Mouse (Mus musculus) C3H10T1/2 (cell line): Measurements from ENCODE around the gene Tep1. TPM values are rescaled to one million over a fixed set of nuclear protein-coding genes. Genes with fewer than 3 reads are reported as not detected.

Experiments
- polyA plus RNA-seq, 2 experiments: library from polyadenylated mRNA; unstranded; fragments of >200 nt; fragmentation: generic; extraction: Trizol; gene quantifications; one replicate each; pipeline ENCODE4 v1.2.1; 2012; ENCODE audit warnings: missing spikeins in 2 of 2

Gene Tep1
- 10 to 100 TPM; 12.0 to 25.0 TPM for polyA plus RNA-seq

GRCm38 (mm10) chr14:50869889-50870804, at the start of gene Tep1:
Gene Tep1, minus strand, starts transcription at chr14:50870560.

GRCm38 (mm10) chr14:50897374-50897765, 27.0 kb upstream of the Tep1 start, which contains the start of gene Klhl33:
Gene Klhl33, minus strand, starts transcription at chr14:50897507.

GRCm38 (mm10) chr14:50807487-50808072, 62.8 kb downstream of the Tep1 start, which contains the start of the genes Ccnb1ip1 and Parp2:
Gene Ccnb1ip1, minus strand, starts transcription at chr14:50807732.
Gene Parp2, plus strand, starts transcription at chr14:50807841.

GRCm38 (mm10) chr14:50785251-50785637, 85.1 kb downstream of the Tep1 start, which contains the start of gene Ttc5:
Gene Ttc5, minus strand, starts transcription at chr14:50785519.

Other genes starting within 250 kb of the Tep1 start
- not detected for gene Olfr745, start 231.2 kb downstream of the Tep1 start, polyA plus RNA-seq
- gene Olfr746, start 223.5 kb downstream of the Tep1 start, polyA plus RNA-seq: not detected
- not detected for gene Olfr747, start 177.4 kb downstream of the Tep1 start, polyA plus RNA-seq
- not detected for gene Olfr748, start 163.2 kb downstream of the Tep1 start, polyA plus RNA-seq
- not detected for gene Olfr749, start 125.5 kb downstream of the Tep1 start, polyA plus RNA-seq
- 10 to 100 TPM in 1 of 2 experiments, 1 to 10 TPM in 1; 4.6 to 27.5 TPM for gene Ttc5, start 85.0 kb downstream of the Tep1 start, polyA plus RNA-seq
- gene Ccnb1ip1, start 62.8 kb downstream of the Tep1 start, polyA plus RNA-seq: not detected
- 10 to 100 TPM in 1 of 2 experiments, 1 to 10 TPM in 1; 2.8 to 16.9 TPM for gene Parp2, start 62.7 kb downstream of the Tep1 start, polyA plus RNA-seq
- under 1 TPM; 0.01 to 0.52 TPM for gene Klhl33, start 26.9 kb upstream of the Tep1 start, polyA plus RNA-seq
- 10 to 100 TPM; 34.1 to 57.0 TPM for gene Osgep, start 54.3 kb upstream of the Tep1 start, polyA plus RNA-seq
- gene Apex1, start 54.4 kb upstream of the Tep1 start, polyA plus RNA-seq: 100 to 1,000 TPM in 1 of 2 experiments, 10 to 100 TPM in 1; 65.4 to 178 TPM
- 10 to 100 TPM; 35.4 to 55.3 TPM for gene Pip4p1, start 60.3 kb upstream of the Tep1 start, polyA plus RNA-seq
- 10 to 100 TPM; 21.1 to 92.2 TPM for gene Pnp, start 60.5 kb upstream of the Tep1 start, polyA plus RNA-seq
- gene Gm49342, start 74.0 kb upstream of the Tep1 start, polyA plus RNA-seq: 10 to 100 TPM in 1 of 2 experiments, 1 to 10 TPM in 1; 9.5 to 31.7 TPM
- under 1 TPM; 0.19 to 0.86 TPM for gene Pnp2, start 85.4 kb upstream of the Tep1 start, polyA plus RNA-seq
- 1 to 10 TPM in 1 of 2 experiments, under 1 TPM in 1; 0.11 to 4.8 TPM for gene Rnase10, start 137.2 kb upstream of the Tep1 start, polyA plus RNA-seq
- gene Rnase9, start 171.3 kb upstream of the Tep1 start, polyA plus RNA-seq: not detected
- gene Rnase11, start 179.6 kb upstream of the Tep1 start, polyA plus RNA-seq: not detected
- not detected for gene Rnase12, start 187.1 kb upstream of the Tep1 start, polyA plus RNA-seq
- gene Olfr750, start 203.9 kb upstream of the Tep1 start, polyA plus RNA-seq: not detected
- gene Rnase4, start 220.5 kb upstream of the Tep1 start, polyA plus RNA-seq: 10 to 100 TPM in 1 of 2 experiments, under 1 TPM in 1; 0.44 to 20.1 TPM
- 1 to 10 TPM in 1 of 2 experiments, under 1 TPM in 1; 0.88 to 1.8 TPM for gene Ang, start 220.6 kb upstream of the Tep1 start, polyA plus RNA-seq
- gene Eddm3b, start 243.9 kb upstream of the Tep1 start, polyA plus RNA-seq: not detected